Mouse (Mus musculus): Measurements from ENCODE around the gene Stat5b. TPM values are rescaled to one million over a fixed set of nuclear protein-coding genes. Genes with fewer than 3 reads are reported as not detected.

The Stat5b gene
- polyA plus RNA-seq, 1 experiment from 2014 or later: 22.7 TPM

- Histone ChIP-seq H3K4me2 (replicated peaks) (no peak overlapping the region), H3K27me3 (no peaks in the 10 kb centered on the region), H3K36me3 (no peaks in the 10 kb centered on the region), H3K9ac (no peak overlapping the region), H3K9me3 (no peaks in the 10 kb centered on the region), H3K4me1 (peaks cover 10% of the 10 kb centered on the region; the same call in 1 of the 2 replicates), H3K27ac (no peak overlapping the region), H3K4me3 (no peak overlapping the region)
- WGBS: 69% methylated on average over 7 of the region's 7 CpGs
- no peak for ATAC-seq (ENCODE audit: insufficient number of reproducible peaks, insufficient read depth, low FRiP score, low TSS enrichment)
Measured at GRCm38 (mm10) chr11:100833466-100833865, 17.1 kb downstream of the Stat5b start.

- H3K27me3 ChIP-seq: no peaks in the 10 kb centered on the region
- no peaks in the 10 kb centered on the region for H3K9me3 ChIP-seq
- WGBS: 80% methylated on average over 10 of the region's 10 CpGs
Measured at GRCm38 (mm10) chr11:100831396-100831795, 19.1 kb downstream of the Stat5b start.

GRCm38 (mm10) chr11:100829691-100830090 lies 20.8 kb downstream of the Stat5b start:
- WGBS: 75% methylated on average over 12 of the region's 12 CpGs
- no peak for ATAC-seq (ENCODE audit: insufficient number of reproducible peaks, insufficient read depth, low FRiP score, low TSS enrichment)
- Histone ChIP-seq H3K9me3 (no peaks in the 10 kb centered on the region), H3K9ac (no peak overlapping the region), H3K4me3 (no peak overlapping the region), H3K4me2 (replicated peaks) (no peak overlapping the region), H3K36me3 (no peaks in the 10 kb centered on the region), H3K27me3 (no peaks in the 10 kb centered on the region; the same call in 1 of the 2 replicates), H3K27ac (no peak overlapping the region), H3K4me1 (peaks cover 10% of the 10 kb centered on the region; the same call in 1 of the 2 replicates)

More at GRCm38 (mm10) chr11:100831396-100831795, 19.1 kb downstream of the Stat5b start:
- Histone ChIP-seq H3K36me3 (no peaks in the 10 kb centered on the region), H3K27ac (no peak overlapping the region), H3K4me2 (replicated peaks) (no peak overlapping the region), H3K4me1 (peaks cover 10% of the 10 kb centered on the region; the same call in 1 of the 2 replicates), H3K4me3 (no peak overlapping the region), H3K9ac (no peak overlapping the region)
- no peak for ATAC-seq (ENCODE audit: insufficient number of reproducible peaks, insufficient read depth, low FRiP score, low TSS enrichment)

- 64% methylated on average over 10 of the region's 10 CpGs for WGBS
Measured at GRCm38 (mm10) chr11:100828676-100829151, 21.8 kb downstream of the Stat5b start.

GRCm38 (mm10) chr11:100826161-100826866 lies 24.2 kb downstream of the Stat5b start:
- H3K9me3 ChIP-seq: no peaks in the 10 kb centered on the region
- no peak for ATAC-seq (ENCODE audit: insufficient number of reproducible peaks, insufficient read depth, low FRiP score, low TSS enrichment)
- no peaks in the 10 kb centered on the region for H3K36me3 ChIP-seq
- no peak overlapping the region for H3K27ac ChIP-seq
- no peak overlapping the region for H3K4me3 ChIP-seq
- no peaks in the 10 kb centered on the region; the same call in 1 of the 2 replicates for H3K27me3 ChIP-seq
- WGBS: 89% methylated on average over 13 of the region's 13 CpGs
- peaks cover 13% of the 10 kb centered on the region; the same call in 1 of the 2 replicates for H3K4me1 ChIP-seq
- H3K9ac ChIP-seq: no peak overlapping the region
- H3K4me2 ChIP-seq (replicated peaks): no peak overlapping the region

More at GRCm38 (mm10) chr11:100828676-100829151, 21.8 kb downstream of the Stat5b start:
- Histone ChIP-seq H3K27ac (no peak overlapping the region), H3K9me3 (no peaks in the 10 kb centered on the region), H3K36me3 (no peaks in the 10 kb centered on the region), H3K4me1 (peaks cover 10% of the 10 kb centered on the region; the same call in 1 of the 2 replicates), H3K9ac (no peak overlapping the region), H3K4me3 (no peak overlapping the region), H3K4me2 (replicated peaks) (no peak overlapping the region), H3K27me3 (no peaks in the 10 kb centered on the region; the same call in 1 of the 2 replicates)
- ATAC-seq (ENCODE audit: insufficient number of reproducible peaks, insufficient read depth, low FRiP score, low TSS enrichment): no peak

GRCm38 (mm10) chr11:100825451-100825850 lies 25.1 kb downstream of the Stat5b start:
- Histone ChIP-seq H3K9me3 (no peaks in the 10 kb centered on the region), H3K9ac (no peak overlapping the region), H3K4me1 (peaks cover 7% of the 10 kb centered on the region; the same call in 1 of the 2 replicates), H3K4me2 (replicated peaks) (no peak overlapping the region), H3K36me3 (no peaks in the 10 kb centered on the region), H3K4me3 (no peak overlapping the region), H3K27ac (no peak overlapping the region), H3K27me3 (no peaks in the 10 kb centered on the region; the same call in 1 of the 2 replicates)
- ATAC-seq (ENCODE audit: insufficient number of reproducible peaks, insufficient read depth, low FRiP score, low TSS enrichment): no peak
- 87% methylated on average over 9 of the region's 9 CpGs for WGBS

- peaks cover 14% of the 10 kb centered on the region for H3K4me1 ChIP-seq
- ATAC-seq (ENCODE audit: insufficient number of reproducible peaks, insufficient read depth, low FRiP score, low TSS enrichment): no peak
- H3K4me2 ChIP-seq (replicated peaks): no peak overlapping the region
- no peak overlapping the region for H3K9ac ChIP-seq
- WGBS: 83% methylated on average over 7 of the region's 7 CpGs
- no peak overlapping the region for H3K4me3 ChIP-seq
- no peaks in the 10 kb centered on the region for H3K36me3 ChIP-seq
- H3K27ac ChIP-seq: no peak overlapping the region
- H3K9me3 ChIP-seq: no peaks in the 10 kb centered on the region
- no peaks in the 10 kb centered on the region; the same call in 1 of the 2 replicates for H3K27me3 ChIP-seq
Measured at GRCm38 (mm10) chr11:100824496-100824895, 26.0 kb downstream of the Stat5b start.

GRCm38 (mm10) chr11:100823543-100824313 lies 26.8 kb downstream of the Stat5b start:
- no peaks in the 10 kb centered on the region for H3K36me3 ChIP-seq
- H3K4me3 ChIP-seq: no peak overlapping the region
- no peak for ATAC-seq (ENCODE audit: insufficient number of reproducible peaks, insufficient read depth, low FRiP score, low TSS enrichment)
- H3K4me1 ChIP-seq: peaks cover 13% of the 10 kb centered on the region
- H3K27ac ChIP-seq: no peak overlapping the region
- H3K9me3 ChIP-seq: no peaks in the 10 kb centered on the region
- no peaks in the 10 kb centered on the region; the same call in 1 of the 2 replicates for H3K27me3 ChIP-seq
- WGBS: 69% methylated on average over 8 of the region's 8 CpGs
- H3K4me2 ChIP-seq (replicated peaks): no peak overlapping the region
- no peak overlapping the region for H3K9ac ChIP-seq

GRCm38 (mm10) chr11:100822365-100822764 lies 28.2 kb downstream of the Stat5b start:
- no peaks in the 10 kb centered on the region; the same call in 1 of the 2 replicates for H3K27me3 ChIP-seq
- no peak overlapping the region for H3K9ac ChIP-seq
- no peak overlapping the region for H3K4me3 ChIP-seq
- H3K4me1 ChIP-seq: peaks cover 16% of the 10 kb centered on the region
- no peaks in the 10 kb centered on the region for H3K9me3 ChIP-seq
- no peak for ATAC-seq (ENCODE audit: insufficient number of reproducible peaks, insufficient read depth, low FRiP score, low TSS enrichment)
- no peak overlapping the region for H3K27ac ChIP-seq
- WGBS: 70% methylated on average over 12 of the region's 12 CpGs
- H3K4me2 ChIP-seq (replicated peaks): no peak overlapping the region
- no peaks in the 10 kb centered on the region for H3K36me3 ChIP-seq

GRCm38 (mm10) chr11:100821605-100822220 lies 28.8 kb downstream of the Stat5b start:
- Histone ChIP-seq H3K4me1 (peaks cover 16% of the 10 kb centered on the region), H3K27ac (no peak overlapping the region), H3K27me3 (no peaks in the 10 kb centered on the region; the same call in 1 of the 2 replicates), H3K9me3 (no peaks in the 10 kb centered on the region), H3K36me3 (no peaks in the 10 kb centered on the region), H3K9ac (no peak overlapping the region; the same call in 1 of the 2 replicates), H3K4me2 (replicated peaks) (no peak overlapping the region), H3K4me3 (no peak overlapping the region)
- ATAC-seq (ENCODE audit: insufficient number of reproducible peaks, insufficient read depth, low FRiP score, low TSS enrichment): no peak
- 86% methylated on average over 13 of the region's 13 CpGs for WGBS

GRCm38 (mm10) chr11:100820047-100820446 lies 30.5 kb downstream of the Stat5b start:
- Histone ChIP-seq H3K9ac (no peak overlapping the region), H3K27ac (no peak overlapping the region; the same call in 1 of the 2 replicates), H3K4me3 (no peak overlapping the region), H3K36me3 (no peaks in the 10 kb centered on the region), H3K4me2 (replicated peaks) (no peak overlapping the region), H3K9me3 (no peaks in the 10 kb centered on the region), H3K27me3 (no peaks in the 10 kb centered on the region), H3K4me1 (peaks cover 16% of the 10 kb centered on the region)
- WGBS: 45% methylated on average over 8 of the region's 8 CpGs
- ATAC-seq (ENCODE audit: insufficient number of reproducible peaks, insufficient read depth, low FRiP score, low TSS enrichment): no peak
